Mouse (Mus musculus) CD8-positive naive resting alpha-beta T cell, adult 2 months (primary cell): ENCODE measurements around the gene Zfp940.

ENCODE experiments used
- DNase-seq, 2 experiments: peaks; one replicate each; pipeline ENCODE4 v3.0.0; 2022; ENCODE audit warnings: low read depth in 2 of 2, low spot score in 2 of 2

Zfp940 gene

GRCm38 (mm10) chr7:29812244-29812643 is 41.2 kb downstream of the Zfp940 start:
- DNase-seq = no peak

GRCm38 (mm10) chr7:29807046-29807445 is 46.4 kb downstream of the Zfp940 start:
- DNase-seq = no peak

DNA sequence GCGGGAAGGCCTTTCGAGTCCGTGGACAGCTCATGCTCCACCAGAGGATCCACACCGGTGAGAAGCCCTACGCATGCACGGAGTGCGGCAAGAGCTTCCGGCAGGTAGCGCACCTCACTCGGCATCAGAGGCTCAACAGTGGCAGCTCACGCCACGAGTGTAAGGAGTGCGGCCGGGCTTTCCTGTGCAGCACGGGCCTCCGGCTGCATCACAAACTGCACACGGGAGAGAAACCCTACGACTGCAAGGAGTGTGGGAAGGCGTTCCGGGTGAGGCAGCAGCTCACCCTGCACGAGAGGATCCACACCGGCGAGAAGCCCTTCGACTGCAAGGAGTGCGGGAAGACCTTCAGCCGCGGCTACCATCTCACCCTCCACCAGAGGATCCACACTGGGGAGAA is 60.6 kb downstream of the Zfp940 start:
- DNase-seq = no peak

DNA sequence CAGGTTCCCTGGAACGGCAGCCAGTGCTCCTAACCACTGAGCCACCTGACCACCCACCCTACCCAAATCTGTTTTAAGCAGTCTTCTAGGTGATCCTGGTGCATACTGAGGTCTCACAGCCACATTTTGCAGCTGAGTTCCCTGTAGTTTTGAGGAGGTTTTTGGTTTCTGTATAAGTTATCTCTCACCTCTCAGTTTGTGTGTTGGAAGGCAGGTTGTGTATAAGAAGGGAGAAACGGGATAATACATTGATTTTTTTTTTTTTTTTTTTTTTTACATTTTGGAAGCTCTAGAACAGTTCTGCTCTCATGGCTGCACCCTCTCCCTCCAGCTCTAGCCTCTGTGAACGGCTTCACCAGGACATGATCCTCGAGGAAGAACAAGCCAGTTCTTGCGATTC is 67.6 kb downstream of the Zfp940 start:
- DNase-seq = no peak

- no peak for DNase-seq
Observed at GRCm38 (mm10) chr7:29785023-29785422, 68.4 kb downstream of the Zfp940 start.

DNA sequence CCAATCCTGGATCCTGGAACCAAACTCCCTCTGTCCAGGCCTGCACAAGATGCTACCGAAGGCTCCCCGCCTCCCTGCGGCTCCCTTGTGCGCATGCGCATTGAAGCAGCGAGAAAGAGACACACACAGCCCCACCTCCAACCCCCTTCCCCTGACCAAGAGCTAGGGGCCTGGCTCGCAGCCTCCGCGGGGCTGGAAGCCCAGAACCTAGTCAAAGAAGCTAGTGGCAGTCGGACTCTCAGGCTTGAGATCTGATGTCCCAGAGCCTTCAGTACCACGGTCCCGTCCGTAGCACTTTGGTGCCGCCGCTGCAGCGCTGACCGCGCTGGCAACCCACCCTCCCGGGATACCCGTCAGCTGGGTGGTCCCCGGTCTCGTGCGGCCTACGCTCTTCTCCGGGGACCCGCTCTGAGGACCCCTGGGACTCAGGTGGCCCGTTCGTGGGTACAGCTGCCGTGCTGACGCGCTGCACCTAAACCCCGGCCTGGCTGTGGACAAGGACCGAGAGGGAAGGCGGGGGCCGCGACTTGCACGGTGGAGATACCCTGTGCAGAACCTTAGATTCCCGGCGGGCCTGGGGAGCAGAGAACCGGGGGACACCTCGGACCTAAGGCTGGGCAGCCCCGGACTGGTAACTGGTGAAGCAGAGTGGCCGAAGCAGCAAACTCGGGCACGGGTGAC is 69.5 kb downstream of the Zfp940 start, which contains the start of gene Zfp30:
Gene Zfp30 (plus strand): TSS at position 128 of the 681 bp plus-strand sequence.
- peak; percentile 25 to 40 for DNase-seq
